Mouse (Mus musculus) liver, adult 2 months (tissue): ENCODE measurements at regions not wholly inside any gene's neighbourhood (a gene's known extent, or its start where the extent isn't known, plus 50 kb on each side); places are given as distances from the start of the nearest gene placed in this dataset.

Experiments used
- DNase-seq: peaks from one replicate; pipeline ENCODE4 v3.0.0-alpha.2; 2011; ENCODE audit warnings: low read depth, low spot score; ENCODE audit errors: extremely low read depth
- H3K27ac ChIP-seq: fragments of 200-500 bp; replicated peaks from 2 replicates; pipeline ENCODE4 v1.5.1; 2012; ENCODE audit warnings: low read depth, mild to moderate bottlenecking, control low read depth, inconsistent platforms, low read length; ENCODE audit not compliant: insufficient read depth
- H3K27me3 ChIP-seq: fragments of 200-500 bp; 2 replicates; pipeline ENCODE4 v1.6.1; 2012; ENCODE audit warnings: mild to moderate bottlenecking, moderate library complexity, low read length, inconsistent platforms; ENCODE audit not compliant: control insufficient read depth, insufficient read depth
- H3K36me3 ChIP-seq: fragments of 200-500 bp; 2 replicates; pipeline ENCODE4 v1.6.1; 2012; ENCODE audit warnings: low read length, inconsistent platforms; ENCODE audit not compliant: control insufficient read depth, insufficient read depth
- H3K4me1 ChIP-seq: fragments of 200-500 bp; 2 replicates; pipeline ENCODE4 v1.6.1; 2011; ENCODE audit warnings: low read length; ENCODE audit not compliant: control insufficient read depth, insufficient read depth
- H3K4me3 ChIP-seq: fragments of 200-500 bp; 2 replicates; pipeline ENCODE4 v1.5.1; 2011; ENCODE audit warnings: low read depth, mild to moderate bottlenecking, control low read depth, low read length, moderate library complexity; ENCODE audit not compliant: insufficient read depth
- H3K79me2 ChIP-seq: fragments of 200-500 bp; 2 replicates; pipeline ENCODE4 v1.6.1; 2012; ENCODE audit warnings: inconsistent platforms, mild to moderate bottlenecking, low read length, moderate library complexity; ENCODE audit not compliant: control insufficient read depth, insufficient read depth
- H3K9ac ChIP-seq: fragments of 200-500 bp; 2 replicates; pipeline ENCODE4 v1.6.1; 2012; ENCODE audit warnings: low read depth, mild to moderate bottlenecking, control low read depth, inconsistent platforms, low read length
- CTCF ChIP-seq: fragments of 200-500 bp; IDR thresholded peaks from 2 replicates; pipeline ENCODE4 v1.5.1; 2011; ENCODE audit warnings: low read depth, low read length, control low read depth
- POLR2A ChIP-seq: fragments of 200-500 bp; IDR thresholded peaks from 2 replicates; pipeline ENCODE4 v1.6.1; 2011; ENCODE audit warnings: low read length, control low read depth; ENCODE audit not compliant: insufficient read depth; ENCODE audit errors: extremely low read depth
- WGBS: fragments of 180-500 bp; shearing (Covaris S2); methylation state at CpG from one replicate; pipeline ENCODE4 v1.1.7; 2018; 5-methylcytosine and 5-hydroxymethylcytosine counted together

- no peak overlapping the region for H3K9ac ChIP-seq
- no peak for TF ChIP-seq CTCF
- no peak for TF ChIP-seq POLR2A
- H3K4me1 ChIP-seq = no peaks in the 10 kb centered on the region
- H3K27me3 ChIP-seq = no peaks in the 10 kb centered on the region; the same call in 1 of the 2 replicates
- no peak overlapping the region for H3K27ac ChIP-seq
- H3K79me2 ChIP-seq = no peaks in the 10 kb centered on the region
- H3K36me3 ChIP-seq = no peaks in the 10 kb centered on the region
- no peak for DNase-seq
- no peak overlapping the region for H3K4me3 ChIP-seq
- WGBS = 56% methylated on average over 7 of the region's 7 CpGs
Observed at GRCm38 (mm10) chr13:72814616-72815015, 186.0 kb downstream of the Irx2 start.

- H3K27me3 ChIP-seq = no peaks in the 10 kb centered on the region; the same call in 1 of the 2 replicates
- no peak overlapping the region for H3K4me3 ChIP-seq
- no peaks in the 10 kb centered on the region for H3K4me1 ChIP-seq
- DNase-seq = no peak
- WGBS = 11% methylated on average over 4 of the region's 4 CpGs
- TF ChIP-seq POLR2A (no peak), CTCF (no peak)
- no peaks in the 10 kb centered on the region for H3K36me3 ChIP-seq
- no peak overlapping the region for H3K9ac ChIP-seq
- H3K27ac ChIP-seq = no peak overlapping the region
- H3K79me2 ChIP-seq = no peaks in the 10 kb centered on the region
Observed at GRCm38 (mm10) chr13:72815236-72815932, 186.8 kb downstream of the Irx2 start.

DNA sequence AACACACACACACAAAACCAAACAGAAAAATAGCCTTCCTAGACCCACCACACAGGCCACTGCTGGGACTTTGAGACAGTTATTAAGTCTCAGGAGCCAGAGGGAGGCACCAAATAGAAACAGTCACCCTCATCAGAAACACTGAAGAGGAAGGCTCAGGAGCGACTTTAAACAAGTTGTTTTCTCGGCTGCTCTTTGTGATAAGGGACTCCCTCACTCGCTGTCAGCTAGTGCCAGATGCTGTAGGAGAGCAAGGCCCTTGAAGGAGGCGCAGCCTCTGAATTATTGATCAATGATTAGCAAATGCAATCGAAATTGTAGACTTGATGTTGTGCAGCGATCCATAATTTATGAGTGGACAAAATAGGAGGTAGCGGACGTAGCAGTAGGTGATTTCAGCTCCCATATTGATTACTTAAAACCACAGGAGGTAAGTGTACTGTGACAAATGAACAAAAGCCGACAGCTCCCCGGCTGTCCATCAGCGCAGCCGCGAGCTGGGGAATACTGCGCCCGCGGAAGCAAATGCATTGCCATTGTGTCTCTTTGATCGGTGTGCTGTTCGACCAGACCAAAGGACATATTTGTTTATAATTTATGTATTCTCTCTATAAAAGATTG is 187.4 kb downstream of the Irx2 start:
- no peaks in the 10 kb centered on the region for H3K79me2 ChIP-seq
- TF ChIP-seq POLR2A (no peak), CTCF (no peak)
- no peaks in the 10 kb centered on the region for H3K36me3 ChIP-seq
- 7% methylated on average over 18 of the region's 18 CpGs for WGBS
- H3K4me1 ChIP-seq = no peaks in the 10 kb centered on the region
- H3K9ac ChIP-seq = no peak overlapping the region
- no peak overlapping the region for H3K27ac ChIP-seq
- no peaks in the 10 kb centered on the region; the same call in 1 of the 2 replicates for H3K27me3 ChIP-seq
- H3K4me3 ChIP-seq = no peak overlapping the region
- no peak for DNase-seq

DNA sequence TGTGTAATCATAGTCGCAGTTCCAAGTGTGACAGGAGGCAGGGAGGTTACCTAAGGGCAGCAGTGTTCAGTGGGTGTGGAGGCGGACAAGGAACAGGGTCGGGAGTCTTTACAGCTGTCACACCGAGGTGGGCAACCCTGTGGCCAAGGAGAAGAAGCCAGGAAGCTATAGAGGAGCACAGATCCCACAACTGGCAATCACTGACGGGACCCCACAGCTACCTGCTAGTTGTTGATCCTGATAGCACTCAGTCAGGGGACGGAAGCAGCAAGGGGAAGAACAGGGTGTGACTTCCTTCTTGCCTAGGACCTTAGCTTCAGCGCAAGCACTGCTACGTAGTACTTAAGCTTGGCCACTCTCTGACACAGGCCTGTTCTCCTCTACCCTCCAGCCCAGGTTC is 188.2 kb downstream of the Irx2 start:
- WGBS = 20% methylated on average over 8 of the region's 8 CpGs

GRCm38 (mm10) chr13:72817521-72817920 is 188.9 kb downstream of the Irx2 start:
- DNase-seq = no peak
- H3K36me3 ChIP-seq = no peaks in the 10 kb centered on the region
- 9% methylated on average over 2 of the region's 2 CpGs for WGBS
- H3K27me3 ChIP-seq = no peaks in the 10 kb centered on the region; the same call in 1 of the 2 replicates
- TF ChIP-seq CTCF (no peak), POLR2A (no peak)
- H3K4me1 ChIP-seq = no peaks in the 10 kb centered on the region
- H3K4me3 ChIP-seq = no peak overlapping the region
- no peaks in the 10 kb centered on the region for H3K79me2 ChIP-seq
- no peak overlapping the region for H3K9ac ChIP-seq
- no peak overlapping the region for H3K27ac ChIP-seq

More for the DNA sequence above, 188.2 kb downstream of the Irx2 start:
- no peaks in the 10 kb centered on the region for H3K4me1 ChIP-seq
- H3K27me3 ChIP-seq = no peaks in the 10 kb centered on the region; the same call in 1 of the 2 replicates
- H3K9ac ChIP-seq = no peak overlapping the region
- no peak overlapping the region for H3K4me3 ChIP-seq
- H3K27ac ChIP-seq = no peak overlapping the region
- H3K79me2 ChIP-seq = no peaks in the 10 kb centered on the region
- H3K36me3 ChIP-seq = no peaks in the 10 kb centered on the region
- DNase-seq = no peak
- TF ChIP-seq CTCF (no peak), POLR2A (no peak)

DNA sequence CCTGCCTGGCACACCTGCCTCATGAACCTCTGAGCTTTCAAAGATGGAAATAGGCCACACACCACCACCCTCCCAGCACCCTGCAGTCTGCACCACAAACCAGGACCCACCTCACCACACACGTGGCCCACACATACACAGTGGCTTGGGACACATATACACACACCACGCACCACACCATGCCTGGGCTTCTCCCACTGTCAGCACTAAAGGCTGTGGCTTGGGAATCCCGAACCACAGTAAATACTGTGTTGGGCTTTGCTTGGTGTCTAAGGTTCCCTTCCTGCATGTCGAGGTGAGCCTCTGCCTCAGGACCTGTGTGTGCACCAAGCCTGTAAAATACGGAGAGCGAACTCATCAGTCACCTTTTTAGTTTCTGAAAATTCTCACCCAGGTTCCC is 189.3 kb downstream of the Irx2 start:
- no peak for DNase-seq
- WGBS = 20% methylated on average over 6 of the region's 6 CpGs
- H3K9ac ChIP-seq = no peak overlapping the region
- TF ChIP-seq POLR2A (no peak), CTCF (no peak)
- H3K27me3 ChIP-seq = no peaks in the 10 kb centered on the region; the same call in 1 of the 2 replicates
- H3K27ac ChIP-seq = no peak overlapping the region
- H3K4me1 ChIP-seq = no peaks in the 10 kb centered on the region
- H3K4me3 ChIP-seq = no peak overlapping the region
- H3K79me2 ChIP-seq = no peaks in the 10 kb centered on the region
- no peaks in the 10 kb centered on the region for H3K36me3 ChIP-seq
